Mouse (Mus musculus): ENCODE data around the gene Zbtb24.

GRCm38 (mm10) chr10:41477278-41478181 is 27.3 kb downstream of the Zbtb24 start:
- no peak for TF ChIP-seq CTCF (IDR thresholded peaks at IDR 0.05; ENCODE audit: low read depth)
- 0 out of 2 replicates have a peak, but pooled peaks have one; percentile 66 for TF ChIP-seq EP300 (IDR thresholded peaks at IDR 0.05; ENCODE audit: low read depth)

Data from heart, postnatal 0 days (tissue).